Mouse (Mus musculus): ENCODE data around the gene Rdh7.

GRCm38 (mm10) chr10:127907386-127907951 is 18.9 kb upstream of the Rdh7 start:
- no peak for TF ChIP-seq CTCF (IDR thresholded peaks at IDR 0.05; ENCODE audit: low read depth, low read length)
- TF ChIP-seq EP300 (IDR thresholded peaks at IDR 0.05; ENCODE audit: insufficient read depth, low read depth, low read length): peak; percentile 93
- no peak for TF ChIP-seq POLR2A (IDR thresholded peaks at IDR 0.05; ENCODE audit: insufficient read depth, low read length)

All from ES-Bruce4 (cell line).